Mouse (Mus musculus) erythroblast, embryonic 14.5 days (primary cell): ENCODE data around the gene Orc6. TPM values are rescaled to one million over a fixed set of nuclear protein-coding genes. Genes with fewer than 3 reads are reported as not detected.

ENCODE experiments used
- H3K27me3 ChIP-seq: 2 replicates; pipeline ENCODE4 v1.6.1; 2012; ENCODE audit warnings: inconsistent platforms; ENCODE audit not compliant: control insufficient read depth
- H3K36me3 ChIP-seq: 2 replicates; pipeline ENCODE4 v1.6.1; 2012; ENCODE audit warnings: mild to moderate bottlenecking, inconsistent platforms; ENCODE audit not compliant: control insufficient read depth
- H3K4me1 ChIP-seq: 2 replicates; pipeline ENCODE4 v1.6.1; 2012; ENCODE audit warnings: inconsistent platforms; ENCODE audit not compliant: control insufficient read depth
- H3K4me3 ChIP-seq: replicated peaks from 2 replicates; pipeline ENCODE3; 2012; ENCODE audit warnings: moderate library complexity, mild to moderate bottlenecking, inconsistent platforms
- H3K9me3 ChIP-seq: 2 replicates; pipeline ENCODE4 v1.6.1; 2012; ENCODE audit warnings: low read length, inconsistent platforms, mixed read lengths; ENCODE audit not compliant: control insufficient read depth
- GATA1 ChIP-seq: IDR thresholded peaks from 2 replicates; pipeline ENCODE4 v1.6.1; 2012; ENCODE audit warnings: low read length, inconsistent platforms, mixed read lengths
- TAL1 ChIP-seq: IDR thresholded peaks from 3 replicates; pipeline ENCODE4 v1.6.1; 2012; ENCODE audit warnings: low read length, inconsistent platforms, mixed read lengths
- polyA plus RNA-seq: library from polyadenylated mRNA; stranded (reverse); fragments of >175 nt; gene quantifications from 2 replicates; pipeline ENCODE4 v1.2.3, GENCODE M21; 2012

The Orc6 gene
- polyA plus RNA-seq, 1 experiment, result 0.90 TPM

DNA sequence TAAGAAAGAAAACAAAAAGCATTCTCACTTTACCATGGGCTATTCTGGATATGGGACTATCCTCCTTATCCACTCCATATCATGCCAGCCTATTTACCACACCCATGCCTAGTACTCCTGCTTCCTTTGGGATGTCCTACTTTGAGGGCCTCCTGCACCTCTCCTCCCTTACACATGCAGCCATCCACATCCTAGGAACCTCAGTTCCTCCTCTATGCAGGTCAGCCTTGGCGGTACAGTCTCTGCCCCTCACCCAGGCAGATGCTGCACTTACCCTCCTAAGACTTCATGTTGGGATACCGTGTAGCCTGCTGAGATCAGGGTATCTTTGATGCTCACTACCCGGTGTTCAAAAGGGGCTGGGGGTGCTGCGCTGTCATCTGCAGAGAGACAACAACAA, 53.9 kb downstream of the Orc6 start:
- Histone ChIP-seq H3K9me3 (no peaks in the 10 kb centered on the region; the same call in 1 of the 2 replicates), H3K4me1 (peaks cover 3% of the 10 kb centered on the region; the same call in 1 of the 2 replicates), H3K36me3 (peaks cover 78% of the 10 kb centered on the region), H3K27me3 (no peaks in the 10 kb centered on the region), H3K4me3 (no peak overlapping the region)
- TF ChIP-seq TAL1 (no peak), GATA1 (no peak)

Other genes with a start within 250 kb of the Orc6 start
- gene Fbxw9, start 239.6 kb upstream of the Orc6 start, polyA plus RNA-seq, result 0.54 and 0.63 TPM in 2 replicates
- 0.37 TPM in 1 of 2 replicates, not detected in the other for gene Gm5741, start 231.7 kb upstream of the Orc6 start, polyA plus RNA-seq
- gene Dhps, start 227.9 kb upstream of the Orc6 start, polyA plus RNA-seq, result 2.0 and 2.1 TPM in 2 replicates
- gene Wdr83os, start 218.9 kb upstream of the Orc6 start, polyA plus RNA-seq, result 0.28 and 1.5 TPM in 2 replicates
- gene Wdr83, start 218.3 kb upstream of the Orc6 start, polyA plus RNA-seq, result 2.7 and 4.7 TPM in 2 replicates
- gene Man2b1, start 216.4 kb upstream of the Orc6 start, polyA plus RNA-seq, result 0.13 and 0.27 TPM in 2 replicates
- gene Zfp791, start 176.5 kb upstream of the Orc6 start, polyA plus RNA-seq, result 0.01 TPM in 1 of 2 replicates, not detected in the other
- not detected in 2 replicates for gene Cks1brt, start 147.7 kb upstream of the Orc6 start, polyA plus RNA-seq
- not detected in 2 replicates for gene Olfr371, start 73.6 kb upstream of the Orc6 start, polyA plus RNA-seq
- 0.55 and 0.61 TPM in 2 replicates for gene Vps35, start 170 bp downstream of the Orc6 start, polyA plus RNA-seq
- gene Mylk3, start 86.7 kb downstream of the Orc6 start, polyA plus RNA-seq, result 8.6 and 10.8 TPM in 2 replicates
- 2.1 and 2.7 TPM in 2 replicates for gene 4921524J17Rik, start 133.2 kb downstream of the Orc6 start, polyA plus RNA-seq
- 0.09 TPM in 1 of 2 replicates, not detected in the other for gene Gpt2, start 192.9 kb downstream of the Orc6 start, polyA plus RNA-seq